Mouse (Mus musculus) megakaryocyte, embryonic 14.5 days (primary cell): ENCODE measurements around the gene Mrln. TPM values are rescaled to one million over a fixed set of nuclear protein-coding genes. Genes with fewer than 3 reads are reported as not detected.

Source experiments
- H3K27me3 ChIP-seq: replicated peaks from 2 replicates; pipeline ENCODE3; 2012; ENCODE audit warnings: inconsistent platforms
- H3K36me3 ChIP-seq: replicated peaks from 2 replicates; pipeline ENCODE3; 2012; ENCODE audit warnings: low read length, inconsistent platforms, mixed read lengths
- H3K4me1 ChIP-seq: 2 replicates; pipeline ENCODE4 v1.6.1; 2012; ENCODE audit warnings: inconsistent platforms
- H3K4me3 ChIP-seq: replicated peaks from 2 replicates; pipeline ENCODE3; 2012; ENCODE audit warnings: moderate library complexity, mild to moderate bottlenecking, inconsistent platforms
- H3K9me3 ChIP-seq: 2 replicates; pipeline ENCODE4 v1.6.1; 2012; ENCODE audit warnings: inconsistent platforms
- FLI1 ChIP-seq: IDR thresholded peaks from 2 replicates; pipeline ENCODE4 v1.6.1; 2012; ENCODE audit warnings: low read length, inconsistent platforms, mixed read lengths
- GATA1 ChIP-seq: IDR thresholded peaks from 3 replicates; pipeline ENCODE4 v1.6.1; 2012; ENCODE audit warnings: mixed read lengths, low read length, inconsistent platforms, borderline replicate concordance
- polyA plus RNA-seq: library from polyadenylated mRNA; stranded (reverse); fragments of >175 nt; gene quantifications from 2 replicates; pipeline ENCODE4 v1.2.3, GENCODE M21; 2012; ENCODE audit warnings: low replicate concordance; ENCODE audit not compliant: insufficient read depth

The Mrln gene
- polyA plus RNA-seq, 1 experiment = not detected

DNA sequence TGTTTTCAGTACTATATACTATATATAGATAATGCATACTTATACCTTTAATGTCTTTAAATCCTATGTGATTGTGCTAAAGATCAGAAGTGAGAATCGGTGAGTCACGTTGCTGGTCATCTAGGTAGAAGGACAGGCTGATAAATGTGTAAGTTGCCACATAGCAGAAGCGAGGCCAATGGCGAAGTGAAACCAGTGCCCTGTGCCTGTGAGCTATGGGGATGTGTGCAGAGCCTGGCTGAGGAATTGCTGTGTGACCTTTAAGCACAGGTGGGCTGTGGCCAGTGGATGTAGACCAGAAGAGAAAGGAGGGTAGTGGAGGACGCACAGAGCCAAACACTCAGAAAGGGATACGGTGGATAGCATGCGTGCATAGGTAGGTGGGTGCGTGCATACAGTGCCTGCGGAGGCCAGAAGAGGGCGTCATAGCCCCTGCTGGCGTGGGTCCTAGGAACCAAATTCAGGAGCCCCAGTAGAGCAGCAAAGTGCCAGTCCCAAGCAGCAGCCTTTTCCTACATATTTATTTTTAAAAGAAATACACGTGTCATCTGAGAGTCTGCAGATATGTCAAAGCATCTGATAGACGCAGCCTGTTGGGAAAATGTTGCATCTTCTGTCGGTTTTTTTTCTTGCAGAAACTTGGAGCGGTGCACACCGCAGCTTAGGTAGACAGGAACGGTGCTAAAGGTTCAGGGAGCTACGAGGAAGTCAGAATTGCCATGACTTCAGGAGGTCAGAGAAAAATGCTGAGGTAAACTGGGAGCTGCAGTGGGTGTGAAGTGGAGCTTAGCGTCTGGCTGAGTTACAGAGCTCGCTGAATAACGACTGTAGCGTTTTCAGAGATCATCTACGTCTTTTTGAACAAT lies 64.3 kb downstream of the Mrln start:
- no peaks in the 10 kb centered on the region for H3K36me3 ChIP-seq
- H3K4me1 ChIP-seq = peaks cover 4% of the 10 kb centered on the region; the same call in 1 of the 2 replicates
- no peak overlapping the region for H3K4me3 ChIP-seq
- TF ChIP-seq GATA1 (no peak), FLI1 (no peak)
- 0 out of 2 replicates have a peak, but pooled peaks cover 4% of the 10 kb centered on the region for H3K9me3 ChIP-seq
- H3K27me3 ChIP-seq = no peaks in the 10 kb centered on the region

Other genes starting within 250 kb of the Mrln start
- gene Ccdc6, start 107.5 kb upstream of the Mrln start, polyA plus RNA-seq = 12.2 and 12.4 TPM in 2 replicates
- gene Slc16a9, start 40.4 kb downstream of the Mrln start, polyA plus RNA-seq = not detected in 2 replicates
- gene Fam13c, start 235.8 kb downstream of the Mrln start, polyA plus RNA-seq = not detected in 2 replicates